Mouse (Mus musculus): ENCODE data around the gene Ahnak.

DNA sequence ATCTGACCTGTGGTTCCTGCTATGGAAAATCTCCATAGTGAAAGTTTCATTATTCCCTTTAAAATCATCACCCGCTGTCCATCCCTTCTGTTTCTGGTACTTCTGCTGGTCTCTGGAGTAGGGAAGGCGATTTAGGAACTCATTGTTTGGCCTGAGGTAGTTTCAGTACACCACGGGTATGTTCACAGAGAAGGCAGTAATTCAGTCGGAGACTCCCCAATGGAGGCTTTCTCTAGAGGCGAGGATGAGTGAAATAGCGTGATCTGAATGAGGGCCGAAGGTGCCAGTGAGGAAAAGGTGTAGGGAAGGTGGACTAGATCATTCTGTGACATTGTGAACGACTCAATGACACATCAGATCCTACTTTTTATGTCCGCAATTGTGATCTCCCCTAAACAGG is 34.9 kb upstream of the Ahnak start:
- no peak for TF ChIP-seq EP300 (IDR thresholded peaks at IDR 0.05; ENCODE audit: low read depth in 1 of 2, low read length in 2 of 2)
- TF ChIP-seq CTCF (IDR thresholded peaks at IDR 0.05 in 2 of 3, conservative IDR thresholded peaks at IDR 0.05 in 1 of 3; ENCODE audit: control insufficient read depth in 1 of 3, insufficient read depth in 1 of 3, low read depth in 2 of 3, low read length in 3 of 3, poor library complexity in 1 of 3, severe bottlenecking in 1 of 3) = no peak
- no peak for TF ChIP-seq NRF1 (IDR thresholded peaks at IDR 0.05; ENCODE audit: insufficient read depth, low read depth, low read length, poor library complexity, severe bottlenecking)
- TF ChIP-seq CHD1 (IDR thresholded peaks at IDR 0.05; ENCODE audit: low read depth, low read length) = no peak
- TF ChIP-seq POLR2A (IDR thresholded peaks at IDR 0.05; ENCODE audit: control insufficient read depth in 1 of 2, insufficient read depth in 1 of 2, low read depth in 1 of 2, low read length in 2 of 2, poor library complexity in 1 of 2) = no peak
- TF ChIP-seq MAX (IDR thresholded peaks at IDR 0.05; ENCODE audit: low read length) = no peak
- TF ChIP-seq TAL1 (IDR thresholded peaks at IDR 0.05; ENCODE audit: low read length) = no peak

Data from MEL (cell line).